Mouse (Mus musculus) T-cell, adult 2 months (primary cell): Measurements from ENCODE around the gene Sbds.

Experiments
- DNase-seq: peaks from one replicate; pipeline ENCODE4 v3.0.0; 2022; ENCODE audit warnings: low spot score

Gene Sbds

GRCm38 (mm10) chr5:130200233-130201029 lies 54.9 kb downstream of the Sbds start:
- DNase-seq, result no peak

- no peak for DNase-seq
Measured at GRCm38 (mm10) chr5:130197981-130198380, 57.3 kb downstream of the Sbds start.

- no peak for DNase-seq
Measured at GRCm38 (mm10) chr5:130197454-130197853, 57.9 kb downstream of the Sbds start.

DNA sequence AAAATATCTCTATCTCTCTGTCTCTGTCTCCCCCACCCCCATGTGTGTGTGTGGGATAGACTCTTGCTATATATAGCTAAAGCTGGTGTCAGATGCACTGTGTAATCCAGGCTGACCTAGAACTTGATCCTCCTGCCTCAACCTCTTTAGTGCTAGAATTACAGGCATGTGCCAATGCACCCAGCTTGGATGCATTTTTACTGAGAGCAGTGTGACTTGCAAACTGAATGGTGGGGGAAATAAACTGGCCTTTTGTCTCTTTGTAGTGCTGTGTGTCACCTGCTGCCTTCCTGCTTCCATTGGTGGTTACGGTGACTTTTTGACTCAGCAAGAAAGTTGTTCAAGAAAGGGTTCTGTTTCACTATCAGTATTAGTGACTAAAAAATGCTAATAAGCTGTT lies 59.0 kb downstream of the Sbds start:
- no peak for DNase-seq
